Mouse (Mus musculus): ENCODE measurements around the gene Slc22a4. TPM values are rescaled to one million over a fixed set of nuclear protein-coding genes. Genes with fewer than 3 reads are reported as not detected.
"Not testable (repeated sequence)": the region's sequence is repeated elsewhere in the genome, so short reads cannot be mapped to it uniquely, and the experiment has no call there.

The Slc22a4 gene
- total RNA-seq, 1 experiment from 2014 or later = 1.3 TPM

DNA sequence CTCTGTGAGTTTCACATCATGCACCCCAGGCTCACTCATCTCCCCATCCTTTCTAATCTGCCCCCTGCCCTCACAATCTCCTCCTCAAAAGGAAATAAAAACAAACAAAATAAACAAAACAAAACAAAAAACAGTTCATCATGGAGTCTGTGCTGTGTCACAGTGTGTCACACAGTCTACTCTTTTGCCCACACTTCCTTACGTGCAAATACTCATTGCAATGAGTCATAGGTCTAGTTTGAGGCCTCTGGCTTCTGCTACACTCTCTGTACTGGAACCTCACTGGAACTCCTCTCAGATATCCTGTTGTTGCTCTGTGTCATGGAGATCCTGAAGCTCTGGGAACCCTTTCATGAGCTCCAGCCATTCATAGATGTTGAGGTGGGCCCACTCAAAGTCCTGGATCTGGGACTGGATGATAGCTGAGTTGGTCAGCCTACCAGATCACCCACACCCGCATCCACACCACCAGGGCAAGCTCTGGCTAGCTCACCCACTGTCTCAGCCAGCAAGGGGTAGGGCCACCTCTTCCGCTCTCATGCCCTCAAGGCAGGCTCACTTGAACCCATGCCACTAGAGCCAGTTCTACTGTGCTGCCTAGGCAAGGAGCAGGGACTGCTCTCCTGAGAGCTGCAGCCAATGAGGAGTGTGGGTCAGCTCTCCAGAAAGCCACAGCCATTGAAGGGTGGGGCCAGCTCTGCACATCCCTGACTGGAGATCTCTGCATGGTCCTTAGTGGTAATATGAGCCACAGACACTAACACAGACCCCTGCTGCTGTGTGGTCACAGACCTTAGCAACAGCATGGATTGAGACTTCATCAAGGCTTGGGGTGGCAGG is 8.8 kb downstream of the Slc22a4 start:
- no peak for ATAC-seq (replicated peaks in 1 of 2; ENCODE audit: insufficient read depth in 1 of 2, low FRiP score in 2 of 2, low TSS enrichment in 1 of 2, low read depth in 1 of 2, poor library complexity in 2 of 2, severe bottlenecking in 2 of 2)

- ATAC-seq (replicated peaks in 1 of 2; ENCODE audit: insufficient read depth in 1 of 2, low FRiP score in 2 of 2, low TSS enrichment in 1 of 2, low read depth in 1 of 2, poor library complexity in 2 of 2, severe bottlenecking in 2 of 2) = no peak
These were observed 10.3 kb downstream of the Slc22a4 start for GRCm38 (mm10) chr11:54017596-54017995.

- no peak for ATAC-seq (replicated peaks in 1 of 2; ENCODE audit: insufficient read depth in 1 of 2, low FRiP score in 2 of 2, low TSS enrichment in 1 of 2, low read depth in 1 of 2, poor library complexity in 2 of 2, severe bottlenecking in 2 of 2)
These were observed 11.8 kb downstream of the Slc22a4 start for GRCm38 (mm10) chr11:54016051-54016450.

DNA sequence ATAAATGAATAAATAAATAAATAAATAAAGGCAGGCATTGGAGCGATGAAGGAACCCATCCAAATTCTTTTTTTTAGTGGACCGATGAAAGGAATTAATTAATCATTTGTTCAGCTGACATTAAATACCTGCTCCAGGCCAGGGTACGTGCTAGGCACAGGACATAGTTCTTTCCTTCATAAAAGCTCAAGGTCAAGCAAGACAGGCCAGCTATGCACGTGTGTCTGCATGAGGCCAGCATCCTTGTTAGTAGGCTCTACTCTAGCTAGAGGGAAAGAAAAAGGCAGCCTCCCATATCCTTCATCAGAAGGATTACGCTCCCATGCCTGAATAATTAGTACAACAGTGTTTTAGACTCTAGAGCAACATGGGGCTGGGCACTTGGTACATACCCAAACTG is 14.9 kb downstream of the Slc22a4 start:
- no peak for ATAC-seq (replicated peaks in 1 of 2; ENCODE audit: insufficient read depth in 1 of 2, low FRiP score in 2 of 2, low TSS enrichment in 1 of 2, low read depth in 1 of 2, poor library complexity in 2 of 2, severe bottlenecking in 2 of 2)

DNA sequence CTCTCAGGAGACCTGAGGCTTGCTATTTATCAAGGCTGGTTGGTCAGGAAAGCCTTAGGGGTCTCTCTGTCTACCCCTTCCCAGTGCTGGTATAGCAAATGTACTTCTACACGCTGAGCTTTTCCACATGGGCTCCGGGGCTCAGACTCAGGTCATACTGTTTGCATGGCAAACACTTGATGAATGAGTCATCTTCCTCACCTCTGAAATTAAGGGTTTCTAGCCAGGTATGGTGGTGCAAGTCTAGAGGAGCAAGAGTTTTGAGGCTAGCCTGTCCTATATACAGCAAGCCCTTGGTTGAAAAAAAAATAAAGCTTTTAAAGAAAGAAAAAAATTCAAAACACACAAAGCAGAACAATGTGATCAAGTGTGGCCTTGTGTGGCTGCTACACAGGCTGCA is 16.6 kb downstream of the Slc22a4 start:
- no peak for ATAC-seq (replicated peaks in 1 of 2; ENCODE audit: insufficient read depth in 1 of 2, low FRiP score in 2 of 2, low TSS enrichment in 1 of 2, low read depth in 1 of 2, poor library complexity in 2 of 2, severe bottlenecking in 2 of 2)

GRCm38 (mm10) chr11:54008416-54008920 is 19.4 kb downstream of the Slc22a4 start:
- no peak for ATAC-seq (replicated peaks in 1 of 2; ENCODE audit: insufficient read depth in 1 of 2, low FRiP score in 2 of 2, low TSS enrichment in 1 of 2, low read depth in 1 of 2, poor library complexity in 2 of 2, severe bottlenecking in 2 of 2)

- no peak for ATAC-seq (replicated peaks in 1 of 2; ENCODE audit: insufficient read depth in 1 of 2, low FRiP score in 2 of 2, low TSS enrichment in 1 of 2, low read depth in 1 of 2, poor library complexity in 2 of 2, severe bottlenecking in 2 of 2)
These were observed 20.2 kb downstream of the Slc22a4 start for GRCm38 (mm10) chr11:54007717-54008116.

DNA sequence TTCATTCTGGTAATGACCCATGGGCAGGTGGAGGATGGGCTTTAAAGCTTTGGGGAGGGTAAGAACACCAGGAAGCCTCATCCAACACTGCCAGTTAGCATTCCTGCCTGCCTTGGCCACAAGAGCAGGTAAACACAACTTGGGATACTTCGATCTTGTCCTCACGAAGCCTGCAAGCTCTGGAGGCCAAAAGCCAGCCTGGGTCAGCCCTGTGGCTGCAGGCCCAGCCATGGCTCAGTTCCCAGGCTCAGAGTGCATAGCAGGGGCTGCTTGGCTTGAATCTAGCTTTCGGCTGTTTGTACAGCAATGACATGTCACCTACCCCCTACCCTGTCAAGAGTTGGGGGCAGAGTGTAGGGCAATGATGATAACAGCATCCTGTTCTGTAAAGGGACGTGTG is 21.0 kb downstream of the Slc22a4 start:
- no peak for ATAC-seq (replicated peaks in 1 of 2; ENCODE audit: insufficient read depth in 1 of 2, low FRiP score in 2 of 2, low TSS enrichment in 1 of 2, low read depth in 1 of 2, poor library complexity in 2 of 2, severe bottlenecking in 2 of 2)

DNA sequence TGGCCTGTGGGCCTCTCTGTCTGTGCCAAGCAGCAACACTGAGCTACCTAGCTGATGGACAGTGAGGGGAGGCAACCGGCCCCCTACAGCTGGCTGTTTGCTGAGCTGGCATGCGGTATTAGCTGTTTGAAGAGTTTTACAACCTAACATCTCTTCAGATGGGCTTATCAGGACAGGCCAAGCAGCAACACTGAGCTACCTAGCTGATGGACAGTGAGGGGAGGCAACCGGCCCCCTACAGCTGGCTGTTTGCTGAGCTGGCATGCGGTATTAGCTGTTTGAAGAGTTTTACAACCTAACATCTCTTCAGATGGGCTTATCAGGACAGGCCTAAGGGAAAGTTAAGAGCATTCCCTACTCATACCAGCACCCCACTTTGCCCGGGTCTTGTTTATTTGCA is 21.5 kb downstream of the Slc22a4 start:
- not testable (repeated sequence) for ATAC-seq (replicated peaks in 1 of 2; ENCODE audit: insufficient read depth in 1 of 2, low FRiP score in 2 of 2, low TSS enrichment in 1 of 2, low read depth in 1 of 2, poor library complexity in 2 of 2, severe bottlenecking in 2 of 2)

- no peak for ATAC-seq (replicated peaks in 1 of 2; ENCODE audit: insufficient read depth in 1 of 2, low FRiP score in 2 of 2, low TSS enrichment in 1 of 2, low read depth in 1 of 2, poor library complexity in 2 of 2, severe bottlenecking in 2 of 2)
These were observed 23.2 kb downstream of the Slc22a4 start for GRCm38 (mm10) chr11:54004734-54005133.

GRCm38 (mm10) chr11:54004221-54004620 is 23.7 kb downstream of the Slc22a4 start:
- ATAC-seq (replicated peaks in 1 of 2; ENCODE audit: insufficient read depth in 1 of 2, low FRiP score in 2 of 2, low TSS enrichment in 1 of 2, low read depth in 1 of 2, poor library complexity in 2 of 2, severe bottlenecking in 2 of 2) = no peak

- ATAC-seq (replicated peaks in 1 of 2; ENCODE audit: insufficient read depth in 1 of 2, low FRiP score in 2 of 2, low TSS enrichment in 1 of 2, low read depth in 1 of 2, poor library complexity in 2 of 2, severe bottlenecking in 2 of 2) = peak; percentile 52 to 57; a peak in 1 of 4 replicates
These were observed 24.9 kb downstream of the Slc22a4 start for GRCm38 (mm10) chr11:54002761-54003717.

- peak; percentile 50 to 67; a peak in 3 of 4 replicates for ATAC-seq (replicated peaks in 1 of 2; ENCODE audit: insufficient read depth in 1 of 2, low FRiP score in 2 of 2, low TSS enrichment in 1 of 2, low read depth in 1 of 2, poor library complexity in 2 of 2, severe bottlenecking in 2 of 2)
These were observed 25.6 kb downstream of the Slc22a4 start for GRCm38 (mm10) chr11:54002147-54002760.

DNA sequence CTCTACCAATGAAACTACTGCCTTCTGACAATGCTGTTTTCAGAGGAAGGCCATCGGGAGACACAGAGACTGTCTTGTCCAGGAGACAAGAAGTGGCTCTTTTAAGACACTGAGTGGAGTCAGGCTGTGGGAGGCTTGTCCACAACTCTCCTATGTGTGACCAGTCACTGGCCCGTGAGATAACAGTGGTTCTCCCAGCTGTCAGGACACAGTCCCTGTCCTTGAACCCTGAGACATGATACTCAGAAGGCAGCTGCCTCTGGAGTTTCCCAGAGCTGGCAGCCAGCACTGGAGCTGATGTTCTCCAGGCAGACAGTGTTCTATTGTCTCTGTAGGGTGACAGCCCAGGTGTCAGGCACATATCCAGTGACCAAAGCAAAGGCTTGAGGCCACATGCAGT is 30.2 kb downstream of the Slc22a4 start:
- ATAC-seq (replicated peaks in 1 of 2; ENCODE audit: insufficient read depth in 1 of 2, low FRiP score in 2 of 2, low TSS enrichment in 1 of 2, low read depth in 1 of 2, poor library complexity in 2 of 2, severe bottlenecking in 2 of 2) = no peak

DNA sequence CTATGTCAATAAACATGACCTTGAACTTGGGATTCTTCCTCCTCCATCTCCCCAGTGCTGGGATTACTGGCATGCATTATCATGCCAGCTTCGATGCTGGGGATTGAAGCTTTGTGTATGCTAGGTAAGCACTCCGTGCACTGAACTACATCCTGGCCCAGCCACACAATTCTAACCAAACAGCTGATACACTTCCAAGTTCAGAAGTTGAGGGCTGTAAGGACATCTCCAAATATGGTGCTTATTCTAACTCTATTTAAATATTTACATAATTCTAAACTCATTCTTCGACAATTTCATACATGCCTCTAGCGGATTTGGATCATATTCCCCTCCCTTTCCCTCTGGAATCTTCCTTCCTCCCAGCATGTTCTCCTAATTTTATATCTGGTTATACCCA is 35.6 kb downstream of the Slc22a4 start:
- no peak for ATAC-seq (replicated peaks in 1 of 2; ENCODE audit: insufficient read depth in 1 of 2, low FRiP score in 2 of 2, low TSS enrichment in 1 of 2, low read depth in 1 of 2, poor library complexity in 2 of 2, severe bottlenecking in 2 of 2)

DNA sequence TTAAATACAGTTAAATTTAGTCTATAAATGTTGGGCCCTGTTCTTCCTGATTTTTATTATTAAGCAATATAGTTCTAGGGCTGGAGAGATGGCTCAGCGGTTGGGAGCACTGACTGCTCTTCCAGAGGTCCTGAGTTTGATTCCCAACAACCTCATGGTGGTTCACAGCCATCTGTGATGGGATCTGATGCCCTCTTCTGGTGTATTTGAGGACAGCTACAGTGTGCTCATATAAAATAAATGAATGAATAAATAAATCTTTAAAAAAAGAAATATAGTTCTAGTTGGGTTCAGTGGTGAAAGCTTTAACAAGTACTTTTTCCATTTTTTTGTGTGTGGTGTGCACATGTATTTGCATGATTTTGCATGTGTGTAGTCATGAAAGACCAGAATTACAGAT is 38.7 kb downstream of the Slc22a4 start:
- no peak for ATAC-seq (replicated peaks in 1 of 2; ENCODE audit: insufficient read depth in 1 of 2, low FRiP score in 2 of 2, low TSS enrichment in 1 of 2, low read depth in 1 of 2, poor library complexity in 2 of 2, severe bottlenecking in 2 of 2)

DNA sequence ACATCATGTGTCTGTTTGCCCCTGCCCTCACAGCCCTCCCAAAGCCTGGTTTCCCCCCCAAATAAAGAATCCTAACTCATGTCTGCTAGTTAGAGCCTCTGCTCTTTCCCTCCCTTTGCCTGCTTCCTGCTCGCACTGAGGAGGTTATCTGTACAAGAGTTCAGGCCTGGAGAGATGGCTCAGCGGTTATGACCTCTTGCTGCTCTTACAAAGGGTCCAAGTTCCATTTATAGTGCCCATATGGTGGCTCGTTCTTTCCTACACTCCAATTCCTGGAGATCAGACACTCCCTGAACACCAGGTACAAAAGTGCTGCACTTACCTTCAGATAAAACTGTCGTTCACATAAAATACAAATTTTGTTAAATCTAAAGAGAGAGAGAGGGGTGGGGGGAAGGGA is 39.8 kb downstream of the Slc22a4 start:
- ATAC-seq (replicated peaks in 1 of 2; ENCODE audit: insufficient read depth in 1 of 2, low FRiP score in 2 of 2, low TSS enrichment in 1 of 2, low read depth in 1 of 2, poor library complexity in 2 of 2, severe bottlenecking in 2 of 2) = no peak

DNA sequence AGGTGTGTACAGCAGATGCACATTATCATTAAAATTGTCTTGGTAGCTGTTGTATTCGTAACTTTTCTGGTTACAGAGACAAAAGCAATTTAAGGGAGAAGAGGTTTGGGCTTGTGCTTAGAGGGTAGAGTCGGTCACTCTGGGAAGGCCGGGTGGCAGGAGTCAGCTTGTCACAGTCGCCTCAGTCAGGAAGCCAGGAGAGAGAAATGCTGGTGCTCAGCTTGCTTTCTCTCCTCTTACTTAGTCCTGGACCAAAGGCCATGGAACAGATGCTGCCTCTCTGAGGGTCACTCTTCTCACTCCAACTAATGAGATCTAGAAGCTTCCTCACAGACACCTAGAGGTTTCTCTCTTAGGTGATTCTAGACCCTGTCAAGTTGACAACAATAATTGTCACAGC is 46.5 kb downstream of the Slc22a4 start:
- no peak for ATAC-seq (replicated peaks in 1 of 2; ENCODE audit: insufficient read depth in 1 of 2, low FRiP score in 2 of 2, low TSS enrichment in 1 of 2, low read depth in 1 of 2, poor library complexity in 2 of 2, severe bottlenecking in 2 of 2)
